Mouse (Mus musculus): ENCODE measurements around the gene Dok3. TPM values are rescaled to one million over a fixed set of nuclear protein-coding genes. Genes with fewer than 3 reads are reported as not detected.

The Dok3 gene
- polyA plus RNA-seq, 1 experiment from 2014 or later = 1.1 TPM

- Histone ChIP-seq H3K27me3 (ENCODE audit: control insufficient read depth, insufficient read depth, low read length) (no peaks in the 10 kb centered on the region), H3K36me3 (ENCODE audit: control insufficient read depth, insufficient read depth, low read length) (peaks cover 35% of the 10 kb centered on the region), H3K4me1 (ENCODE audit: control insufficient read depth, insufficient read depth, low read length) (peaks cover 7% of the 10 kb centered on the region; the same call in 1 of the 2 replicates), H3K4me3 (ENCODE audit: low read depth, low read length) (peak overlapping the region; percentile 82), H3K9ac (ENCODE audit: low read depth, low read length) (peak overlapping the region; percentile 75), H3K9me3 (replicated peaks; ENCODE audit: control insufficient read depth, low read length) (no peaks in the 10 kb centered on the region), H3K27ac (ENCODE audit: low read depth, low read length) (no peak overlapping the region), H3K4me2 (peak overlapping the region; percentile 78)
- 17% methylated on average over 15 of the region's 17 CpGs for WGBS (ENCODE audit: insufficient replicate concordance)
- ATAC-seq (replicated peaks; ENCODE audit: insufficient number of reproducible peaks, low FRiP score, low TSS enrichment) = peak; percentile 18; the same call in 1 of the 2 replicates
Observed at GRCm38 (mm10) chr13:55535796-55536193, 6.7 kb upstream of the Dok3 start.

GRCm38 (mm10) chr13:55535191-55535590, 6.1 kb upstream of the Dok3 start:
- no peak for ATAC-seq (replicated peaks; ENCODE audit: insufficient number of reproducible peaks, low FRiP score, low TSS enrichment)
- H3K4me1 ChIP-seq (ENCODE audit: control insufficient read depth, insufficient read depth, low read length) = peaks cover 7% of the 10 kb centered on the region; the same call in 1 of the 2 replicates
- H3K27ac ChIP-seq (ENCODE audit: low read depth, low read length) = no peak overlapping the region
- no peaks in the 10 kb centered on the region for H3K9me3 ChIP-seq (replicated peaks; ENCODE audit: control insufficient read depth, low read length)
- peak overlapping the region; percentile 78 for H3K4me2 ChIP-seq
- H3K36me3 ChIP-seq (ENCODE audit: control insufficient read depth, insufficient read depth, low read length) = peaks cover 37% of the 10 kb centered on the region
- H3K9ac ChIP-seq (ENCODE audit: low read depth, low read length) = no peak overlapping the region
- H3K27me3 ChIP-seq (ENCODE audit: control insufficient read depth, insufficient read depth, low read length) = no peaks in the 10 kb centered on the region
- 92% methylated on average over 15 of the region's 15 CpGs for WGBS (ENCODE audit: insufficient replicate concordance)
- H3K4me3 ChIP-seq (ENCODE audit: low read depth, low read length) = peak overlapping the region; percentile 82; the same call in 1 of the 2 replicates

DNA sequence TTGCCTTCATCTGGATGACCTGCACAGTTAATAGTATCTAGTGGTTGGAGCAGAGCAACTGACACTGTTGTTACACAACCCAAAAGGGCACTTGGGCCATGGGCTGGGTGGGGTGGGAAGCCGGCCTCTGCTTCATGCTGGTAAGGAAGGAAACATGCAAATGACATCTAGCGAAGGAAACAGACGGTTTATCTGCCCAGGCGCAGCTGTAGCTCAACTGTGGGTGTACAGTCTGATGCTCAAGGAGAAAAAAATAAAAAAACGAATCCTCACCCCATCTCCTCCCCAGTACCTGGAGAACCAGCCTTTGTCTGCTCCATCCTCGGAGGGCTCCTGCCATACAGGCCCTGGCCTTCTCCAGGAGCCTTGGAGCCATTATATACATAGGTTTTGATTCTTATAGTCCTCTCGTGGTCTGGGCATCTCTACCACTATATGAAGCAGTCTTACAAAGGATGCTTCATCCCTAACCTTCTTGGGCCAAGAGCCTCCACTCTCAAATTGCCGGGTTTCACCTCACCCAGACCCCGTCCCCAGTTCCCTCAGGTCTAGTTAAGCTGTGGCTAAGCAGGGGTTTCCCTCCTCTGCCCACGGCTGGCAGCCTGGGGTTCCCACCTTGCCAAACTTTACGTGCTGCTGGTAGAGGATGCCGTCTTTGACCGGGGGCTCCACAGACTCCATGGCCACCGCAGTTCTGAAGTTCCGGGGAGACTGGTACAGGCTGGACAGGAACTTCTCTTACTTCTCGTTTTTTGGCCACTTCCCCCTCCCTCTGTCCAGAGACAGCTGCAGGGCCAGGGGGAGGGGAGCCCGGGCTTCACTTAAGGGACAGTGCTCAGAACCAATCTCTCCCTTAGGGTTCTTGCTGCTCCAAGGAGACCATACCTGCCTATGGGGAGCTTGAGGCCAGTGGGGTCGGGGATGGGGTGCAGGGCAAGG, 993 bp downstream of the Dok3 start:
- Histone ChIP-seq H3K4me3 (ENCODE audit: low read depth, low read length) (no peak overlapping the region), H3K36me3 (ENCODE audit: control insufficient read depth, insufficient read depth, low read length) (peaks cover 25% of the 10 kb centered on the region), H3K4me1 (ENCODE audit: control insufficient read depth, insufficient read depth, low read length) (no peaks in the 10 kb centered on the region), H3K9ac (ENCODE audit: low read depth, low read length) (no peak overlapping the region), H3K27me3 (ENCODE audit: control insufficient read depth, insufficient read depth, low read length) (no peaks in the 10 kb centered on the region), H3K27ac (ENCODE audit: low read depth, low read length) (no peak overlapping the region), H3K4me2 (no peak overlapping the region), H3K9me3 (replicated peaks; ENCODE audit: control insufficient read depth, low read length) (no peaks in the 10 kb centered on the region)
- 71% methylated on average over 18 of the region's 18 CpGs for WGBS (ENCODE audit: insufficient replicate concordance)
- ATAC-seq (replicated peaks; ENCODE audit: insufficient number of reproducible peaks, low FRiP score, low TSS enrichment) = no peak

- Histone ChIP-seq H3K4me1 (ENCODE audit: control insufficient read depth, insufficient read depth, low read length) (no peaks in the 10 kb centered on the region), H3K27me3 (ENCODE audit: control insufficient read depth, insufficient read depth, low read length) (no peaks in the 10 kb centered on the region), H3K36me3 (ENCODE audit: control insufficient read depth, insufficient read depth, low read length) (peaks cover 22% of the 10 kb centered on the region), H3K9me3 (replicated peaks; ENCODE audit: control insufficient read depth, low read length) (no peaks in the 10 kb centered on the region), H3K9ac (ENCODE audit: low read depth, low read length) (no peak overlapping the region), H3K27ac (ENCODE audit: low read depth, low read length) (no peak overlapping the region), H3K4me2 (no peak overlapping the region), H3K4me3 (ENCODE audit: low read depth, low read length) (no peak overlapping the region)
- no peak for ATAC-seq (replicated peaks; ENCODE audit: insufficient number of reproducible peaks, low FRiP score, low TSS enrichment)
- WGBS (ENCODE audit: insufficient replicate concordance) = 79% methylated on average over 16 of the region's 16 CpGs
Observed at GRCm38 (mm10) chr13:55527212-55527611, 1.9 kb downstream of the Dok3 start.

- peaks cover 12% of the 10 kb centered on the region for H3K36me3 ChIP-seq (ENCODE audit: control insufficient read depth, insufficient read depth, low read length)
- no peak overlapping the region for H3K9ac ChIP-seq (ENCODE audit: low read depth, low read length)
- no peak overlapping the region for H3K4me3 ChIP-seq (ENCODE audit: low read depth, low read length)
- no peak overlapping the region for H3K4me2 ChIP-seq
- no peaks in the 10 kb centered on the region for H3K4me1 ChIP-seq (ENCODE audit: control insufficient read depth, insufficient read depth, low read length)
- 77% methylated on average over 16 of the region's 16 CpGs for WGBS (ENCODE audit: insufficient replicate concordance)
- H3K27ac ChIP-seq (ENCODE audit: low read depth, low read length) = no peak overlapping the region
- H3K27me3 ChIP-seq (ENCODE audit: control insufficient read depth, insufficient read depth, low read length) = no peaks in the 10 kb centered on the region
- ATAC-seq (replicated peaks; ENCODE audit: insufficient number of reproducible peaks, low FRiP score, low TSS enrichment) = no peak
- H3K9me3 ChIP-seq (replicated peaks; ENCODE audit: control insufficient read depth, low read length) = no peaks in the 10 kb centered on the region
Observed at GRCm38 (mm10) chr13:55525733-55526553, 3.2 kb downstream of the Dok3 start.

DNA sequence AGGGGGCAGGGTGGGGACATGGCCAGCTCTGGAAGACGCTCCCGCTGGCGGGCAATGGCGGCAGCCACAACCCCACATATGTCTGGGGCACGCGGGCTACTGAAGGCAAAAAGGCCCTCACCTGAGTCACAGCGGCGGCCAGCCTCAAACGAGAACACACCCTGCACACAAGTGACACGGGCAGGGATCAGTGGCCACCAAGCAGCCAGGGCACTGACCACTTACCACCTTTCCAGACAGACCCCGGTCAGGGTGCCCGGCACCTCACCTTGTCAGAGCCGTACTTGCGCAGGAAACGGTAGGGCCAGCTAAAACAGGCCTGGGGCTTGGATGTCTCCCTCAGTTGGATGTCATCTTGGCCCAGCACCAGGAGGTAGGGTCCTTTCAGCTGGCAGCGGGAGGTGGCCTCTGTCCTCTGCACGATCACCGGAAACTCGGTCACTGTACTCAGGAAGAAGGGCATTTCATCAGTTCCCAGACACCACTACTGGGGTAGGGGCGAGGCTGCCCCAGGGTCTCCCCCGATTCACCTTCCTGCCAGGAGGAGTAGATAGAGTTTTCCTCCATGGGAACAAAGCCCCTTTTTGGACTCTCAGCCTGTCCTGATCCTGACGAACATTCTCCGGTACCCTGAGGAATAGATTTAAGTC, 5.0 kb downstream of the Dok3 start:
- H3K9me3 ChIP-seq (replicated peaks; ENCODE audit: control insufficient read depth, low read length) = no peaks in the 10 kb centered on the region
- H3K4me2 ChIP-seq = no peak overlapping the region
- H3K4me3 ChIP-seq (ENCODE audit: low read depth, low read length) = no peak overlapping the region
- H3K36me3 ChIP-seq (ENCODE audit: control insufficient read depth, insufficient read depth, low read length) = no peaks in the 10 kb centered on the region
- H3K4me1 ChIP-seq (ENCODE audit: control insufficient read depth, insufficient read depth, low read length) = no peaks in the 10 kb centered on the region
- H3K27ac ChIP-seq (ENCODE audit: low read depth, low read length) = no peak overlapping the region
- ATAC-seq (replicated peaks; ENCODE audit: insufficient number of reproducible peaks, low FRiP score, low TSS enrichment) = no peak
- no peaks in the 10 kb centered on the region for H3K27me3 ChIP-seq (ENCODE audit: control insufficient read depth, insufficient read depth, low read length)
- 81% methylated on average over 23 of the region's 23 CpGs for WGBS (ENCODE audit: insufficient replicate concordance)
- no peak overlapping the region for H3K9ac ChIP-seq (ENCODE audit: low read depth, low read length)

DNA sequence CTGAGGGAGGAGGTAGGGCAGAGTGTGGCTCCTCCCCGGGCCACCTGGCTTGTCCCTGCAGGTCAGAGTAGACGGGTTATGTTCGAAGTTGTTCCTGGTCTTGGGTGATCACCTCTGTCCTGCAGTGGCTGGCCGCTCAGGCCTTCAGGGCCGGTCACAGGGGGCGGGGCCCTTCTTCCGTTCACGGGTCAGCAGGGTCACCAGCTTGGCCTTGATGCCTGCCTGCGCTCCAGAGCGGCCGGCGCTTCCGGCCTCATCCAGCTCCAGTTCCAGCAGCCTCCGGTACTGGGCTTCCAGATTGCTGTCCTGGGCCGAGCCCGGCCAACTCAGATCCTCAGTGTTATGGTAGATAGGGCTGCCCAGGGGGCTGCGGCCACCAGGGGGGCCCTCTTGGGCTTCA, 5.8 kb downstream of the Dok3 start:
- H3K9me3 ChIP-seq (replicated peaks; ENCODE audit: control insufficient read depth, low read length) = no peaks in the 10 kb centered on the region
- H3K4me1 ChIP-seq (ENCODE audit: control insufficient read depth, insufficient read depth, low read length) = no peaks in the 10 kb centered on the region
- WGBS (ENCODE audit: insufficient replicate concordance) = 57% methylated on average over 17 of the region's 17 CpGs
- H3K27me3 ChIP-seq (ENCODE audit: control insufficient read depth, insufficient read depth, low read length) = no peaks in the 10 kb centered on the region
- peak overlapping the region; percentile 46 for H3K27ac ChIP-seq (ENCODE audit: low read depth, low read length)
- no peak for ATAC-seq (replicated peaks; ENCODE audit: insufficient number of reproducible peaks, low FRiP score, low TSS enrichment)
- H3K4me3 ChIP-seq (ENCODE audit: low read depth, low read length) = no peak overlapping the region
- no peak overlapping the region for H3K4me2 ChIP-seq
- no peaks in the 10 kb centered on the region for H3K36me3 ChIP-seq (ENCODE audit: control insufficient read depth, insufficient read depth, low read length)
- H3K9ac ChIP-seq (ENCODE audit: low read depth, low read length) = no peak overlapping the region

DNA sequence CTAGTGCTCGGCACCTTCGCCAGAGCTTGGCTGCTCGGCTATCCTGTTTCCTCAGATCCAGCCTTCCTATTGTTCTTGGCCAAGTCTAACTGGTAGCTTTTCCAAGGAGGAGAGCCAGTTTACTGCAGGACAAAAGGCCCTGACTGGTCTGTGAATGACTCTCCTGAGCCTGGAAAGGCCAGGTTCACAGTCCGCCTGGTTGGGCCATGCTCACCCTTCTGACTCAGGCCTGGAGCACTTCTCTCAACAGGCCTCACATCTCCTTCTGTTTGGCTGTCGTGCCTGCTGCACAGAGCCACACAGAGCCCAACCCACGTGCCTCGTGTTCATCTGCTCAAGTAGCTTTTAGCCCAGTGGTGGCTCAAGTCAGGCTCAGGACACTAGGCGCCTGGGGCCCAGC, 6.4 kb downstream of the Dok3 start:
- peak overlapping the region; percentile 46; the same call in 1 of the 2 replicates for H3K27ac ChIP-seq (ENCODE audit: low read depth, low read length)
- H3K4me2 ChIP-seq = no peak overlapping the region
- H3K4me1 ChIP-seq (ENCODE audit: control insufficient read depth, insufficient read depth, low read length) = no peaks in the 10 kb centered on the region
- ATAC-seq (replicated peaks; ENCODE audit: insufficient number of reproducible peaks, low FRiP score, low TSS enrichment) = no peak
- WGBS (ENCODE audit: insufficient replicate concordance) = 56% methylated on average over 8 of the region's 8 CpGs
- H3K27me3 ChIP-seq (ENCODE audit: control insufficient read depth, insufficient read depth, low read length) = no peaks in the 10 kb centered on the region
- no peak overlapping the region for H3K4me3 ChIP-seq (ENCODE audit: low read depth, low read length)
- no peaks in the 10 kb centered on the region for H3K36me3 ChIP-seq (ENCODE audit: control insufficient read depth, insufficient read depth, low read length)
- H3K9me3 ChIP-seq (replicated peaks; ENCODE audit: control insufficient read depth, low read length) = no peaks in the 10 kb centered on the region
- no peak overlapping the region for H3K9ac ChIP-seq (ENCODE audit: low read depth, low read length)
